Mouse (Mus musculus) heart, adult 2 months (tissue): ENCODE measurements at regions not wholly inside any gene's neighbourhood (a gene's known extent, or its start where the extent isn't known, plus 50 kb on each side); places are given as distances from the start of the nearest gene placed in this dataset.

ENCODE experiments used
- DNase-seq, 2 experiments: peaks; one replicate each; pipeline ENCODE4 v3.0.0; 2021
- H3K27ac ChIP-seq: fragments of 200-600 bp; 2 replicates; pipeline ENCODE4 v1.8.1; 2022
- H3K27me3 ChIP-seq: fragments of 200-500 bp; 2 replicates; pipeline ENCODE4 v1.6.1; 2012; ENCODE audit warnings: mild to moderate bottlenecking, low read length, inconsistent platforms, mixed read lengths; ENCODE audit not compliant: control insufficient read depth, insufficient read depth
- H3K36me3 ChIP-seq: fragments of 200-500 bp; 2 replicates; pipeline ENCODE4 v1.6.1; 2012; ENCODE audit warnings: low read length, inconsistent platforms; ENCODE audit not compliant: control insufficient read depth, insufficient read depth
- H3K4me1 ChIP-seq: fragments of 200-500 bp; 2 replicates; pipeline ENCODE4 v1.6.1; 2011; ENCODE audit warnings: low read length; ENCODE audit not compliant: control insufficient read depth, insufficient read depth
- H3K4me3 ChIP-seq: fragments of 200-600 bp; 2 replicates; pipeline ENCODE4 v1.8.1; 2022
- H3K79me2 ChIP-seq: fragments of 200-500 bp; replicated peaks from 2 replicates; pipeline ENCODE4 v1.6.1; 2012; ENCODE audit warnings: mild to moderate bottlenecking, inconsistent platforms, low read length, moderate library complexity, mixed read lengths; ENCODE audit not compliant: control insufficient read depth, insufficient read depth
- H3K9ac ChIP-seq: fragments of 200-500 bp; 2 replicates; pipeline ENCODE4 v1.6.1; 2012; ENCODE audit warnings: low read depth, mild to moderate bottlenecking, control low read depth, inconsistent platforms, low read length, mixed read lengths
- CTCF ChIP-seq: fragments of 200-600 bp; IDR thresholded peaks from 2 replicates; pipeline ENCODE4 v1.8.1; 2022; ENCODE audit warnings: antibody characterized with exemption, mild to moderate bottlenecking, moderate library complexity
- EP300 ChIP-seq: fragments of 200-500 bp; IDR thresholded peaks from 2 replicates; pipeline ENCODE4 v1.6.1; 2011; ENCODE audit warnings: low read depth, low read length, control low read depth; ENCODE audit not compliant: insufficient read depth
- POLR2A ChIP-seq: fragments of 200-500 bp; IDR thresholded peaks from 2 replicates; pipeline ENCODE4 v1.6.1; 2011; ENCODE audit warnings: mild to moderate bottlenecking, low read depth, low read length, control low read depth; ENCODE audit not compliant: insufficient read depth
- WGBS: fragments of 180-500 bp; shearing (Covaris S2); methylation state at CpG from one replicate; pipeline ENCODE4 v1.1.7; 2018; 5-methylcytosine and 5-hydroxymethylcytosine counted together
- intact Hi-C: fragments of 180-260 bp; cut with DNase I; formaldehyde crosslinking; loops from one replicate; pipeline ENCODE4 v1.15.1; 2025

DNA sequence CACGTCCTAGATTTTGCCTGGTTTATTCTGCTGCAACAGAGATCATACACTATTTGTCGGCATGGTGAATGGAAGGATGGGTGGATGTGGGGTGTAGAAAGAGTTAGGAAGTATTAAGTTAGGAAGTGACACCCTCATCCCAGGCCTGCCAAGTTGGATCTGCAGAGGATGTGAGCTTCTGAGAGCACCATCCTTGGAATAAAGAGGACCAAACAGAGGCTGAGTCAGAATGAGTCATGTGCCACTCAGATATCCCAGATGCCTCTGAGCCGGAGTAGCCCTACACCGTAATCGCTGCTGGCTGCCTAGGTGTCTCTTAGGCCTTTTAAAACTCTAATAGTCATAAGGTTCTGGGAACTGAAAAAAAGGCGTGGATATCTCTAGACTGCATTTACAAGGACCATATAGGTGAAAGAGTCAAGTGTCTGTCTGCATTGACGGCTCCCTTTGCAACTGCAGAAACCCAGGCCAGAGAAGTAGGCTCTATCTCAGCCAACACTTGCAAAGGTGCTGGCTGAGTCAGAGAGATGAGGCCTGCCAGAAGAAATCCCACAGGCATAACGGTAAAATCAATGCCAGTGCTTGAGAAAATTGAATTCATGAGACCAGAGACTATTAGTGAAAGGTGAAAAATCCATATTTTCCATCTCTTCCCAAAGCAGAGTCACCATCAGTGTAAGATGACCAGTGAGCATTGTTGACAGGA is 94.6 kb upstream of the Slc25a26 start:
- TF ChIP-seq EP300 (no peak), POLR2A (no peak), CTCF (no peak)
- Histone ChIP-seq H3K27ac (no peak overlapping the region), H3K4me1 (no peaks in the 10 kb centered on the region; the same call in 1 of the 2 replicates), H3K79me2 (no peaks in the 10 kb centered on the region), H3K36me3 (no peaks in the 10 kb centered on the region), H3K27me3 (no peaks in the 10 kb centered on the region), H3K4me3 (no peak overlapping the region), H3K9ac (no peak overlapping the region)
- DNase-seq = no peak
- intact Hi-C loops = no loop called here
- 76% methylated on average over 8 of the region's 8 CpGs for WGBS

DNA sequence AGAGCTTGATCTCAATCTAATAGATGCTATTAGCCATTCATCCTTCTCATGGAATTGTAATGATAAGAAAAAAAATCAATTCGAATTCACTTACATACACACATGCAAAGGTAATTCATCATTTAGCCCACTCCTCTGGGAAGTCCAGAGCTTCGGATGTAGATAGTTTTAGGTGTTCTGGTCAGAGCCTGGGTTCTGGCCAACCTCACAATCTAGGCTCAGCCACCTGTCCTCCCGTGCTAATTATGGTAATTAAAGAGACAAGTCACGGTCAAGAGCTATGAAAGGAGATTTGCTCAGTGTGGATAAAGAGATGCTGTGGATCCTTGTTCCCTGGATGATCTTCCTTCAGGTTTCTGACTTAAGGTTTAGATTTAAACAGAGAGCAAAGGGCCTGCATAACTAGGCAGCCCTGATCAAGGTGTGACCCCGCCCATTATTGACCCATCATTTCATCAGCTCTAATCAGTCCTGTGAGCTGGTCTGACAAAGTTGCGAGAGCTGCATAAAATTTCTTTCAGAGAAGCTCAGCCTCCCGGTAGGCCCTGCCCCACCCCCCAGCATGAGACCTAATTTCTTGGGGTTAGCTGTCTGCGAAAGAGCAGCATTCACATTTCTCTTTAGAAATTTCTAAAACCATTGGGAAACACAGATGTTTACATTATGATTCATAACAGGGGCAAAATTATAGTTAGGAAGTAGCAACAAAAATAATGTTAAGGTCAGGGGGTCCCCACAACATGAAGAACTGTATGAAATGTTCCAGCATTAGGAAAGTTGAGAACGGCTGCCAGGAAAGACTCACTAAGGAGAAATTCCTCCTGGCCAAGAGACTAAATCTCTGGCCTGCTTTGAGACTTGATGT is 98.3 kb upstream of the Slc25a26 start:
- Histone ChIP-seq H3K4me3 (no peak overlapping the region), H3K9ac (no peak overlapping the region), H3K36me3 (no peaks in the 10 kb centered on the region), H3K27ac (no peak overlapping the region), H3K27me3 (no peaks in the 10 kb centered on the region), H3K79me2 (no peaks in the 10 kb centered on the region), H3K4me1 (no peaks in the 10 kb centered on the region)
- no peak for TF ChIP-seq CTCF
- no peak for TF ChIP-seq POLR2A
- intact Hi-C loops = loop anchor here (5.0 kb wide), 1 partner anchor 115 kb away; no protein-coding TSS in a partner anchor
- WGBS = 76% methylated on average over 9 of the region's 9 CpGs
- no peak for DNase-seq

DNA sequence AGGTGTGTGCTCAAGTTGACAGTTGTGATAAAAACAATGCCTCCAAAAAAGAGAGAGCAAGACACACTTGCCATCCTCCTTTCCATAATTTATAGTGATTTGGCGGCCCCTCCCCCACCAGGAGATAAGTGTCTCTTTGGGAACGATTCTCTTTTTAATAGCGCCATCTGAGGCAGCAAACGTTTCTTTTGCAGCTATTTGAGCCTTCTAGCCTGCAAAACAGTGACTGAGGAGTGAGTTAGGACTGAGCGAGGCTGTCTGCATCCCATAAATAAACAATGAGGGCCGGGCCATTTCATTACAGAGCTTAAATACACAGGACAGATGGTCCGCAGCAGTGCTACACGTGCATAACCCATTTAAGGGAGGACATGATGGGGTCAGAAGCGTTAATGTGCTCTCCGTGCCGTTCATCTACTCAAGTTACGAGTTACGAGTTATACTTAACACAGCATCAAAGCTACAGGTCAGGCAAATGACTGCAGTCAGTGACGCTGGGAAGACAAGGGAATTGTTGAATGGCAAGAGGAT is 99.0 kb upstream of the Slc25a26 start:
- 72% methylated on average over 14 of the region's 14 CpGs for WGBS
- H3K36me3 ChIP-seq = no peaks in the 10 kb centered on the region
- no peaks in the 10 kb centered on the region for H3K27me3 ChIP-seq
- DNase-seq = no peak
- intact Hi-C loops = loop anchor here (5.0 kb wide), 1 partner anchor 114 kb away; no protein-coding TSS in a partner anchor
- TF ChIP-seq EP300 (no peak), CTCF (no peak), POLR2A (no peak)
- no peak overlapping the region for H3K27ac ChIP-seq
- H3K79me2 ChIP-seq = no peaks in the 10 kb centered on the region
- H3K4me3 ChIP-seq = no peak overlapping the region
- no peak overlapping the region for H3K9ac ChIP-seq
- no peaks in the 10 kb centered on the region for H3K4me1 ChIP-seq

DNA sequence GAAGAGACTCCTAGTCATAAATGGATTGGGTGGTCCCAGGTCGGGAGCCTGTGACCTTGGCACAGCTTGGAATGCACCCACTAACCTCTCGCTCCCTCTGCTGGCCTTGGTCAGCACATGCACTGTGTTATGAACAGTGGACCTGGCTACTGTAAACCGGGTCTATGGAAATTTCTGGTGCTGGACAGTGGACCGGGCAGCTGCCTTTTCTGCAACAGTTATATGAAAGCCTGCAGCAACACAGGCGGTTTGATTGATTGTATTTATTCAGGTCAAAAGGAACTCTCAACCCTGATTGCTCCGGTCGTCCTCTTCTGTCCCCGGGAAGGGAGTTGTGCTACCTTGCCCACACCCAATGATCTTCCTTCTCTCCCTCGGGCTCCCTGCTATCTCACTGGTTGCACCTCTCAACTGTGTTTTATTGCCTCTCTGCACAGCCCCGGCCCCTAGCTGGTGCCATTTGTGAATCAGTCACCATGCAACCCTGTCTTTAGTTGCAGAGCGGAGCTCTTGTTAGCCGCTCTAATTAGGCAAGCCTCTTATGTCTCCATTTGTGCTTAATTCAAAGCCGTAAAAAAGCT is 99.6 kb upstream of the Slc25a26 start:
- intact Hi-C loops = loop anchor here (1.0 to 5.0 kb wide), 2 partner anchors 113 to 317 kb away; no protein-coding TSS in a partner anchor
- no peaks in the 10 kb centered on the region for H3K36me3 ChIP-seq
- 47% methylated on average over 13 of the region's 13 CpGs for WGBS
- H3K27me3 ChIP-seq = no peaks in the 10 kb centered on the region
- TF ChIP-seq CTCF = peak; percentile 87
- TF ChIP-seq EP300 = peak; percentile 56; the same call in 1 of the 2 replicates
- no peak for TF ChIP-seq POLR2A
- no peak overlapping the region for H3K4me3 ChIP-seq
- H3K79me2 ChIP-seq = no peaks in the 10 kb centered on the region
- H3K27ac ChIP-seq = no peak overlapping the region
- H3K4me1 ChIP-seq = no peaks in the 10 kb centered on the region
- DNase-seq = peak; percentile 14 to 42
- H3K9ac ChIP-seq = no peak overlapping the region

DNA sequence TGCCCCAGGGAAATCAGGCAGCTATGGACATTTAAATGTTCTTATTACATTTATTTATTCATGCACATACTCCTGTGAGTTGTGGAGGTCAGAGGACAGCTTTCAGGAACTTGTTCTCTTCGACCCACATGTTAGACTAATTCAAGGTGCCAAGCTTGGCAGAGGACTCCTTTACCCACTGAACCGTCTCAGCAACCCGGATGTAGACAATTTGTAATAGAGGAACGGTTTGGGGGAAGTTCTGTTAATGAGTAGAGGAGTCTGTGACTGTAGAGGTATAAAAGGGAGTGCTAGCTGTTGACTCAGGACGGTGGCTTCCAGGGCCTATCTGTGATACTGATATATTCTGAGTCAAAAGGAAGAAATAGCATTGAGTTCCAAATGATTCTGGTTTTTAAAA is 107.4 kb upstream of the Magi1 start:
- intact Hi-C loops = no loop called here
- no peaks in the 10 kb centered on the region for H3K27me3 ChIP-seq
- 20% methylated on average over 5 of the region's 5 CpGs for WGBS
- TF ChIP-seq CTCF = no peak
- TF ChIP-seq EP300 = no peak
- no peak for TF ChIP-seq POLR2A
- H3K4me1 ChIP-seq = peaks cover 5% of the 10 kb centered on the region
- H3K4me3 ChIP-seq = no peak overlapping the region
- DNase-seq = no peak
- peaks cover 2% of the 10 kb centered on the region; the same call in 1 of the 2 replicates for H3K36me3 ChIP-seq
- H3K79me2 ChIP-seq = no peaks in the 10 kb centered on the region
- no peak overlapping the region for H3K27ac ChIP-seq
- H3K9ac ChIP-seq = no peak overlapping the region
